Mouse (Mus musculus) spleen, postnatal 36 days (tissue): ENCODE data around the gene Gm43517.

ENCODE experiments used
- DNase-seq, 2 experiments: peaks; one replicate each; pipeline ENCODE4 v3.0.0; 2022; ENCODE audit warnings: low spot score in 2 of 2, mixed read lengths in 1 of 2

Gene Gm43517

GRCm38 (mm10) chr12:49384876-49385630 lies at the start of gene Gm43517:
Gm43517 (plus strand) TSS chr12:49385174.
- no peak for DNase-seq

DNA sequence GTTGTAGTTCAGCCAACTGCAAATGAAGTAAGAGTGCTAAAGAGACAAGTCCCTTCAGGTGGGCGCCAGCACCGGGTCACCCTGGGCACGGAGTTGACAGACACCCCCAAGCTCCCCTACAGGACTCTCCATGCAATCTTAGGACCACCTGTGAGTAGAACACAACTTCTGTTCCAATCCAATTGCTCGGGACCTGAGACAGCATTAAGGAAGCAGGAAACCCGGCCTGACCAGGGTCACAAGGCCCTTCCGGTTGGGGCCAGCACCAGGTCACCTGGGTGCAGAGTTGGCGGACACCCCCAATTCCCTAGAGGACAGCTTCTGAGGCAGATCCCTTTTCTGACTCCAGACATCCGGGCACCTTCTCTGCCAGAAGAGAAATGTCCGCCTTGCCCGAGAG lies 35.3 kb upstream of the Gm43517 start:
- no peak for DNase-seq

GRCm38 (mm10) chr12:49368931-49369330 lies 16.0 kb upstream of the Gm43517 start:
- no peak for DNase-seq

DNA sequence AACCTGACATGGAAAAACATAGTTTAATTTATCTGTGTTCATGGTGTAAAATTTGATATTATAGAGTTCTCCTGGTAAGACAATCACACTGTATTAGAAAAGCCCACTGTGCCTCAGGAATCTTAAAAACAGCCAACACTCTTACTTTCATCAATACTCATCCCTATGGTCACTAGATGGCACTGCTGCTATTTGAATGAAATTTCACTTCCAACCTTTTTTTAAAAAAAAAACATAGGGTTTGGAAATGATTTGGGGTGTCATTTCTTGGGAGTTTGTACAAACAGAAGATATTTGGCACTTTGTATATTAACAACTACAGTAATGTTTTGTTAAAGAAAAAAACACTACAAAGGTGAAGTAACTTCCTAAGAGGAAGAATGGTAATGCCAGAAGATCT lies 12.8 kb upstream of the Gm43517 start:
- DNase-seq, result no peak

DNA sequence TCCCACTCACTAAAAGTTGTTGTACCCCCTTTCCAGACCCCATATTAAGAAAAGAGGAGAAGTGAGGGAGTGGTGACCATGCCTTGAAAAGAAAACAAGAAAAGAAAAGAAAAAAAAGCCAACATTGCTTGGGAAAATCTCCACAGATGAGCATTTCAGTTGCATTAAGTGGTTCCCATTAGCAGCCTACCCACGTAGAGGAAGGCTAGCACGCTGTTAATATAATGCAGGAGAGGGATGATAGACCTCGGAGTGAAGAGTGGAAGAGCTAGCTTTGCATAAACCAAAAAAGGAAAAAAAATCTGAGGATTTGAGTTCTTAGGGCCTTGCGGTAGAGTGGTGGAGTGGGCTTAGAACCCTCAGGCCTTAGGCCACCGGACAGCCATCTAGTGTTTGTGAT lies 11.8 kb upstream of the Gm43517 start:
- DNase-seq, result no peak

DNA sequence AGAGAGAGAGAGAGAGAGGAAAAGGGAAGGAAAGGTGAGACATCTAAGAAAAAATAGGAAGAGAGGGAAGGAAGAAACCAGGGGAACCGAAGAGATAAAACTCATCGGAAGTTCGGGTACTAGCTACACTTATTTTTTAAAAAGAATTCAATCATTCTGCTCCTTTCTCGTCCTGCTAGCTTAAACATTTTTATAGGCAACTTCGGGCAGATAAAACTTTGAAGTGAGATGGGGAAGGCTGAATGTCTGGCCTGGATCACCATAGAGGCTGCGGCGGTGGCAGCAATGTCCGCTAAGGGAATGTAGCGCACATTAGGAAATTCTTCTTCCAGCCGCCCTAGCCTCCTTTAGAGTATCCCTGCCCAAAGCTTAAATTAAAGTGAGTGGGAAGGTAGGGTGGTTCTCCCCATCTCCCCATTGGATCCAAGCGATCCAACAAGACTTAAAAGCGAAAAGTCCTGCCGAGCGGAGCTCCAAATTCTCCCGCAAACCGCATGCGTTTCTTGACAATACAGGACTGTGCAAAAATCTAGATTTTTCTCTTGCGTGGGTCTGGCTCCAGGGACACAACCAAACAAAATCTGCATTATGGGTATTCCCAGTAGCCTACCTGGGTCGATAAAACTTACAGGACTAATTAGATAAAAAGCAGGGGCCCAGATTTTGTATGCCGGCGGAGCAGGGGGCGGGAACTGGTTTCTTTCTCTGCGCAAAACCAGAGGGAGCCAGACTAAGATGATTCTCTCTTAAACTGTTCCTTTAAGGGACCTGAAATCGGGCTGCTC lies 11.0 kb upstream of the Gm43517 start:
- no peak for DNase-seq

GRCm38 (mm10) chr12:49374606-49374995 lies 10.4 kb upstream of the Gm43517 start:
- DNase-seq, result no peak

DNA sequence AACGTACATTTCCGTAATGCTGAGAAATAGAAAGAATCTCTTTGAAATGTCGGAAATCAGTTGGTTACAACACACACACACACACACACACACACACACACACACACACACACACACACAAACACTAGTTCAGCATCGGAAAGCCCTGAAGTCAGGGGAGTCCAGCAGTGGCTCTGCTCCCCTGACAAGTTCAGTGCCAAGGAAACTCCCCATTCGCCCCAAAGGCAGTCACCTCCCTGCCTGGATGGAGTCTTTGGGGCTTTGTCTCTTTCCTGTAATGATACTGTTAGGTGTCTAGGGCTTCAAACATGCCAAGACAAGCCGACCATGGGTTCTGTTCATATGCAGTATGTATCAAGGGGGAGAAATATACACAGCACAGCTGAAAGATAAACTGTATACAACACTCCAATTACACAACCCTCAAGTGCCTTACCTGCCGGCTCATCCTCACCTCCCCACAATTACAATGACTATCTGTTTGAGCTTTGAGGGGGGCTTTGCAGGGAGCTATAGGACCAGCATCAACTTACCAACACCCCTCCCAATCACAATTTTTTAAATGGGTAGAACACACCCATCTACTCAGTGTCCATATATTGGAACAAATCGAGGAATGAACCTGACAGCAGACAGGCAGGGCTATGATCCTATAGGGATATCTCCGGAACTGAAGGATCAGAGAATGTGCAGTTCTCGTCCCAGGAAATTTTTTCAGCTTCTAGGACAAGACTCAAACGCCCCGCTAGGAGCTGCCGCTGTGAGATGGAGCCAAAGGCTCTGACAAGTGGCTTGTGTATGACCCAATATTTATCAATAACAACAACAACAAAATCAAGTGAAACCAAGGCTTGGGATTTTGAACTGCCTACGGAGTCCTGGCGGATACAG lies 9.3 kb upstream of the Gm43517 start:
- DNase-seq, result no peak

- no peak for DNase-seq
Observed at GRCm38 (mm10) chr12:49376318-49376992, 8.5 kb upstream of the Gm43517 start.

GRCm38 (mm10) chr12:49377281-49377970 lies 7.5 kb upstream of the Gm43517 start:
- DNase-seq, result no peak

DNA sequence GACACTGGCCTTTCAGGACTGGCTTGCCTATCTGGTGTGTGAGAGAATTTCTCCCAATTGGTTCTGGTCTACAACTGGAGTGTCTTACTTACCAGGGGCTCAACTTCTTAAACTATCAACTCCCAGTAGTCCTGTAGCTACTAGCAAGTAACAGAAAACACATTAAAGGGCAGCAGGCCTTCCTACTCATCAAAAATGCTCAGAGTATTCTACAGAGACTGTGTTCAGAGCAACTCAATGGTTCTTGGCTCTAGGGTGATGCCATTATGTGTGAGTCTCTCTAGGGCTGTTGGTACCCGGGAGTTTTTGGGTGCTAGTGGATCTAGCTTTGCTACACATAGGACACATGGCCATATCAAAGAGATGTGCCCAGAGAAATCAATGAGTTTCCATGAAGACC lies 6.1 kb upstream of the Gm43517 start:
- no peak for DNase-seq

GRCm38 (mm10) chr12:49379446-49379845 lies 5.5 kb upstream of the Gm43517 start:
- no peak for DNase-seq

DNA sequence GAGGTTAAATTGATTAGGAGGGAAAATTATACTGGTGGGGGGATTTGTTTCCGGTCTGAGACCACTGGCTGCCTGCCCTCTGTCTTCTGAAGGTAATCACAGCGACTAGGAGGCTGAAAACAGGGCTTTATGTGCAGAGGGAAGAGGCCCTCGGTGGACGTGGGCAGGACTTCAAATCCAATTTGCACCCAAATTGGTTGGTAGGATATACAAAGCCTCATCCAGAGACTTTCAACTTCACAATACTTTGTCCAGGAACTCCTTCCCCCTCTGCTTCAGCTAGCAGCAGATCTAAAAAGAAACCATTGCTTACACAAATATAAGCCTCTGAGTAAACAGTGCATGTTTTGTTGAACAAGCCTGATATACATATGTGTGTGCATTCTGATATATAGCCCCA lies 4.5 kb upstream of the Gm43517 start:
- DNase-seq, result no peak

- no peak for DNase-seq
Observed at GRCm38 (mm10) chr12:49381031-49381525, 3.9 kb upstream of the Gm43517 start.

DNA sequence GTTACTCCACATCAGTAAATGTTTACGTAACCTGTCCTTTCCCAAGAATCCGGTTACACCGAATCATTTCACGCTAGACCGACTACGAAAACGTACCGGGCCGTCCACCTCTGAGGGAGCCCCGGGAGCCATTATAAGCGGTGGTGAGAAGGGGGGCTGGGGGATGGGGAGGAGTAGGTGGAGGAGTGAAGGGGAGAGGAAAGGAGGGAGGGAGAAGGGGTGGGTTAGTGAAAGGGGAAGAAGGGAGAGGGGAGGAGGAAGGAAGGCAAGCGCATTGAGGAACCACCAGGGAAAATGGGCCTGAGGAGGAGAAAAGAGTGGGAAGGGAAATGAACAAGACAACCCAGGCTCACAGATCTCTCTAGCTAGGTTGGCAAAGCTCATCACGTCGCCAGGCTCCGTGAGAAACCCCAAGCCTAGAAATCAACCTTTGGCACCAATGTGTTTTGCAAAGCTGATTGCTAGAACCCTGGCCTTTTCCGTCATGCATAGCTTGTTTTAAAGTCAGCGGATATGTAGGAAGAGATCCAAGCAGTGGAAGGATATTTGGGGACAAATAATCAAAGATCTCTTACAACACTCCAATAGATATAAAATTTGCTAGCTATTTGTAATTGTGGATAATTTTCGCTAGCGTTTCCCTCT lies 3.1 kb upstream of the Gm43517 start:
- no peak for DNase-seq

- no peak for DNase-seq
Observed at GRCm38 (mm10) chr12:49382565-49383520, 2.1 kb upstream of the Gm43517 start, which contains the start of gene Foxg1. Foxg1 (plus strand) TSS chr12:49382660.

DNA sequence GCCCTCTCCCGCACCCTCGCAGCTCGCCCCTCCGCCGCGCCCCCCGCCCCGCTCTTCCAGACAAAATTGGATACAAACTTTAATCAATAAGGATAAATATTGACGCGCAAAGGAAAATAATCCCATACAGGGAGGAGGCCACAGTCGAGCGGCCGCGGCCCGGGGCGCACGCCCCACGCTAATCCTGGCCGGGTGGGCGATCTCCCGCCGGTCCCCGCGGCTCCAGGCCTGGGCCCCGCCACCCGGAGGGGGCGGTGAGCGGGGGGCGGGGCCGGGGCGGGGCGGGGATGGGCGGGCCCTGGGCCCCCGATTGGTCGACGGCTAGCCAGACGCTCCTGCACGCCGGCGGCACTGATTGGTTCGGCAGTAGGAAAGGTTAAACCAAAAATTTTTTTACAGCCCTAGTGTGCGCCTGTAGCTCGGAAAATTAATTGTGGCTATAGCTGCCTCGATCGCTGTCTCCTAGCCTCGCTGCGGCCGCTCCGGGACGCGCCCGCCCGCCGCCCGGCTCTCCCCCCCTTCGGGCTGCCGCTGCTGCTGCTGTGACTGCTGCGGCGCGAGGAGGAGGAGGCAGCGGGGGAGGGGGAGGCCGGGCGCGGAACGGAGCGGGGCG lies 1.3 kb upstream of the Gm43517 start:
- no peak for DNase-seq

- no peak for DNase-seq
Observed at GRCm38 (mm10) chr12:49384295-49384875, 589 bp upstream of the Gm43517 start.
